Mouse (Mus musculus) E14TG2a.4 (cell line): ENCODE measurements around the gene Gpc6.

Source experiments
- H3K27me3 ChIP-seq: 2 replicates; pipeline ENCODE4 v1.6.1; 2014; ENCODE audit warnings: low read length, control low read depth; ENCODE audit not compliant: insufficient read depth
- H3K36me3 ChIP-seq: 2 replicates; pipeline ENCODE4 v1.6.1; 2014; ENCODE audit warnings: low read length, control low read depth; ENCODE audit not compliant: insufficient read depth
- H3K4me1 ChIP-seq: replicated peaks from 2 replicates; pipeline ENCODE4 v1.6.1; 2014; ENCODE audit warnings: low read depth, low read length, control low read depth
- H3K4me3 ChIP-seq: replicated peaks from 2 replicates; pipeline ENCODE4 v1.5.1; 2014; ENCODE audit warnings: mild to moderate bottlenecking, low read length
- H3K9me3 ChIP-seq: 2 replicates; pipeline ENCODE4 v1.6.1; 2014; ENCODE audit warnings: low read length, control low read depth
- CTCF ChIP-seq: conservative IDR thresholded peaks from 2 replicates; pipeline ENCODE4 v1.5.1; 2014; ENCODE audit warnings: low read length
- NANOG ChIP-seq: IDR thresholded peaks from 2 replicates; pipeline ENCODE4 v1.6.1; 2014; ENCODE audit warnings: borderline replicate concordance, low read length, mixed read lengths
- POU5F1 ChIP-seq: IDR thresholded peaks from 2 replicates; pipeline ENCODE4 v1.6.1; 2014; ENCODE audit warnings: low read length, borderline replicate concordance

Gpc6 gene

GRCm38 (mm10) chr14:116939561-116939960 lies 14.4 kb downstream of the Gpc6 start:
- H3K4me3 ChIP-seq: no peak overlapping the region
- H3K9me3 ChIP-seq: peaks cover 3% of the 10 kb centered on the region; the same call in 1 of the 2 replicates
- H3K4me1 ChIP-seq: no peaks in the 10 kb centered on the region
- no peak for TF ChIP-seq CTCF
- no peak for TF ChIP-seq POU5F1
- no peak for TF ChIP-seq NANOG
- no peaks in the 10 kb centered on the region for H3K27me3 ChIP-seq
- H3K36me3 ChIP-seq: no peaks in the 10 kb centered on the region

GRCm38 (mm10) chr14:116941772-116942171 lies 16.7 kb downstream of the Gpc6 start:
- Histone ChIP-seq H3K27me3 (no peaks in the 10 kb centered on the region), H3K9me3 (peaks cover 3% of the 10 kb centered on the region; the same call in 1 of the 2 replicates), H3K36me3 (no peaks in the 10 kb centered on the region), H3K4me3 (no peak overlapping the region), H3K4me1 (no peaks in the 10 kb centered on the region)
- TF ChIP-seq NANOG (no peak), CTCF (no peak), POU5F1 (no peak)

- TF ChIP-seq NANOG: no peak
- peaks cover 4% of the 10 kb centered on the region; the same call in 1 of the 2 replicates for H3K9me3 ChIP-seq
- H3K4me1 ChIP-seq: no peaks in the 10 kb centered on the region
- H3K4me3 ChIP-seq: no peak overlapping the region
- H3K36me3 ChIP-seq: no peaks in the 10 kb centered on the region
- H3K27me3 ChIP-seq: no peaks in the 10 kb centered on the region
Measured at GRCm38 (mm10) chr14:116943751-116944150, 18.6 kb downstream of the Gpc6 start.

GRCm38 (mm10) chr14:116945975-116946374 lies 20.9 kb downstream of the Gpc6 start:
- Histone ChIP-seq H3K9me3 (peaks cover 12% of the 10 kb centered on the region; the same call in 1 of the 2 replicates), H3K27me3 (no peaks in the 10 kb centered on the region), H3K4me1 (no peaks in the 10 kb centered on the region), H3K36me3 (no peaks in the 10 kb centered on the region), H3K4me3 (no peak overlapping the region)
- no peak for TF ChIP-seq CTCF
- no peak for TF ChIP-seq POU5F1
- TF ChIP-seq NANOG: no peak

- no peak for TF ChIP-seq POU5F1
- no peak for TF ChIP-seq NANOG
- no peak for TF ChIP-seq CTCF
- H3K27me3 ChIP-seq: no peaks in the 10 kb centered on the region
- H3K4me1 ChIP-seq: no peaks in the 10 kb centered on the region
- no peak overlapping the region for H3K4me3 ChIP-seq
- peaks cover 12% of the 10 kb centered on the region; the same call in 1 of the 2 replicates for H3K9me3 ChIP-seq
- H3K36me3 ChIP-seq: no peaks in the 10 kb centered on the region
Measured at GRCm38 (mm10) chr14:116947461-116947860, 22.3 kb downstream of the Gpc6 start.

- no peaks in the 10 kb centered on the region for H3K36me3 ChIP-seq
Measured at GRCm38 (mm10) chr14:116947939-116948591, 22.9 kb downstream of the Gpc6 start.

GRCm38 (mm10) chr14:116957154-116957553 lies 32.0 kb downstream of the Gpc6 start:
- no peak for TF ChIP-seq NANOG
- no peak for TF ChIP-seq POU5F1
- no peak for TF ChIP-seq CTCF
- Histone ChIP-seq H3K4me3 (no peak overlapping the region), H3K9me3 (no peaks in the 10 kb centered on the region), H3K36me3 (no peaks in the 10 kb centered on the region), H3K27me3 (no peaks in the 10 kb centered on the region), H3K4me1 (no peaks in the 10 kb centered on the region)

More at GRCm38 (mm10) chr14:116947939-116948591, 22.9 kb downstream of the Gpc6 start:
- Histone ChIP-seq H3K4me3 (no peak overlapping the region), H3K27me3 (no peaks in the 10 kb centered on the region), H3K4me1 (no peaks in the 10 kb centered on the region), H3K9me3 (peaks cover 12% of the 10 kb centered on the region; the same call in 1 of the 2 replicates)
- no peak for TF ChIP-seq POU5F1
- TF ChIP-seq NANOG: no peak

GRCm38 (mm10) chr14:116964837-116965236 lies 39.7 kb downstream of the Gpc6 start:
- H3K4me3 ChIP-seq: no peak overlapping the region
- no peaks in the 10 kb centered on the region for H3K36me3 ChIP-seq
- TF ChIP-seq POU5F1 (no peak), CTCF (no peak), NANOG (no peak)
- H3K4me1 ChIP-seq: no peaks in the 10 kb centered on the region
- no peaks in the 10 kb centered on the region for H3K27me3 ChIP-seq
- no peaks in the 10 kb centered on the region for H3K9me3 ChIP-seq

GRCm38 (mm10) chr14:116974708-116975107 lies 49.6 kb downstream of the Gpc6 start:
- Histone ChIP-seq H3K4me1 (no peaks in the 10 kb centered on the region), H3K27me3 (no peaks in the 10 kb centered on the region), H3K4me3 (no peak overlapping the region), H3K9me3 (no peaks in the 10 kb centered on the region), H3K36me3 (no peaks in the 10 kb centered on the region)
- TF ChIP-seq POU5F1 (no peak), NANOG (no peak), CTCF (no peak)
